Mouse (Mus musculus): ENCODE results near the gene Opcml.

DNA sequence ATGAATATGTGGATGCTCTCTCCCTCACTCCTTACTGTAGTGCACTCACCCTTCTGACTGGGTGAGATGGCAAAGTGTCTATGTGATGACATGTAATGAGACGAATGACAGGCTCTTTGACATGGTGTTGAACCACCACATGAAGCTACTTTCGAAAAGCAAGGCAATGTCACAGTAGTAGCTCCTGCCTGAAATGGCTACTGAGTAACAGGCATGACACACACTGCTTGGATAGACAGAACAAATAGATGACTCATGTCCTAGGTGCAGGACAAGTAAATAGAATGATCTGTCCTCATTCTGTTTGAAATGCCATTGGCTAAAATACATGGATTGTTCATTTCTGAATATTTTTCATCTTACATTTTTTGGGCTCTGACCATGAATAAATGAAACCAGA is 488.0 kb downstream of the Opcml start:
- TF ChIP-seq CTCF (IDR thresholded peaks at IDR 0.05; ENCODE audit: control insufficient read depth, insufficient read depth, low read length) = no peak
- no peak for TF ChIP-seq POLR2A (IDR thresholded peaks at IDR 0.05; ENCODE audit: borderline replicate concordance, control insufficient read depth, low read depth, low read length)
